Mouse (Mus musculus) embryonic facial prominence, embryonic 10.5 days (tissue): ENCODE data around the gene Gm3417. TPM values are rescaled to one million over a fixed set of nuclear protein-coding genes. Genes with fewer than 3 reads are reported as not detected.
"Not testable (repeated sequence)": the region's sequence is repeated elsewhere in the genome, so short reads cannot be mapped to it uniquely, and the experiment has no call there.

ENCODE experiments used
- DNase-seq: peaks from one replicate; pipeline ENCODE4 v3.0.0-alpha.2; 2017; ENCODE audit warnings: low spot score
- H3K27ac ChIP-seq: fragments of 300-500 bp; sonication (generic); replicated peaks from 2 replicates; pipeline ENCODE4 v1.5.1; 2016; ENCODE audit warnings: mild to moderate bottlenecking
- H3K27me3 ChIP-seq: fragments of 300-500 bp; sonication (generic); replicated peaks from 2 replicates; pipeline ENCODE4 v1.6.1; 2016; ENCODE audit warnings: low read depth, mild to moderate bottlenecking; ENCODE audit not compliant: poor library complexity, severe bottlenecking
- H3K36me3 ChIP-seq: fragments of 300-500 bp; sonication (generic); replicated peaks from 2 replicates; pipeline ENCODE4 v1.6.1; 2016; ENCODE audit warnings: mild to moderate bottlenecking, moderate library complexity
- H3K4me1 ChIP-seq: fragments of 300-500 bp; sonication (generic); 2 replicates; pipeline ENCODE4 v1.6.1; 2016
- H3K4me3 ChIP-seq: fragments of 300-500 bp; sonication (generic); 2 replicates; pipeline ENCODE4 v1.5.1; 2016; ENCODE audit warnings: mild to moderate bottlenecking, moderate library complexity
- H3K9me3 ChIP-seq: fragments of 300-500 bp; sonication (generic); 2 replicates; pipeline ENCODE4 v1.6.1; 2016; ENCODE audit warnings: mild to moderate bottlenecking
- WGBS: fragments of 180-500 bp; shearing (Covaris S2); methylation state at CpG from one replicate; pipeline ENCODE4 v1.1.7; 2016; 5-methylcytosine and 5-hydroxymethylcytosine counted together
- polyA plus RNA-seq: library from polyadenylated mRNA; unstranded; fragments of >200 nt; fragmentation: Nextera tagmentation; extraction: Ambion mirVana; gene quantifications from 2 replicates; pipeline ENCODE4 v1.2.1, GENCODE M21; 2016

Gm3417 gene
- polyA plus RNA-seq, 1 experiment from 2014 or later, result 0.55 TPM

DNA sequence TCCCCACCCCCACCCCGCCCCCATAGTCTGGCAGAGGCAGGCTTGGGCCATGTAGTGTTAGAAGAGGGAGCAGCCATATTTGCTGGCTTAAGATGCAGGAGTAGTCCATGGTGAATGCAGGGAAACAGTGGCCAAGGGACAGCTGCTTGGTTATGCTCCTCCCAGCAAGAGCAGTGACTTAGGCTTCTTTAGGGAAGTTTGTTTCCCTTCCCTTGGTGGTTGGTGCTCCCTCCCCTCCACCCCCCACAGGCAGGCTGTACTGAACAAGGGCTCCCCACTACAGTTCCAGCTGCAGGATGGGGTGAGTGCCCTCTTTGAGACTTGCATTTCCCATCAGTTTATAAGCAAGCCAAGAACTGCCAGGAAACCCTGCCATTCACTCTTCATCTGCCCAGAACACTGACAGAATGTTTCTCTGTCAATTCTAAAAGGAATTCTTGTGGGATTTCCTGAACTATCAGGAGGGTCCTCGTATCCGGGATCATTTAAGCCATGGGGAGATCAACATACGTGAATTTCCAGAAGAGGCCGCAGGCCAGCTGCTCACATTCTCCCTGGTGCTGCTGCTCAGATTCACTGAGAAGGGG is 11.6 kb upstream of the Gm3417 start:
- not testable (repeated sequence) for DNase-seq, H3K4me1 ChIP-seq, H3K4me3 ChIP-seq, H3K27me3 ChIP-seq, H3K27ac ChIP-seq, H3K9me3 ChIP-seq, H3K36me3 ChIP-seq
- 77% methylated on average over 4 of the region's 5 CpGs for WGBS

DNA sequence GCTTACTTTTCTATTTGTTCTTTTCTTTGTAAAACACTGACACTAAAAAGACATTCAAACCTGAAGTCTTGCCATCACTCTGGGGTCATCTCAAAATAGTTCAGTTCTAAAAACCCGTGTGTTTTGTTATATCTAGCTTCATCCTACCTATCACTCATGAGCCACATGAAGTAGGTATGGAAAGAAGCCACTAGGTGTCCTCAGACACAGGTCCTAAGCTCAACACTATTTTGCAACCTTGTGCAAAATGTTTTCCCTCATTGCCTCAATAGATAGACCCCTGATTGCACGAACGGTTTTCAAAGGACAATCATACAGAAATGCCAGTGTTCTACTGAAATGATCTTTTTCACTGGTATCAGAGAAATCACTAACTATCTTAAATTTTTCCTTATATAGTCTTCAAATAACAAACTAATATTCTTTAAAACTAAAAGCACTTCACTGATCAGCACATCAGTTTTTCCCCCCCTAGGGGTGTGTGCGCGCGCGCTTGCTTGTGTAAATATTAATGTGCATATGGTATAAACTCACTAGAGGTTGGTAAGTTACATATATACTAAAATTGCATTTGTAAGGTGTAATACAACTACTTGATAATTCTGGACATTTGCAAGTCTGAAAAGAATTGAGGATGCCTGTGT is 750 bp downstream of the Gm3417 start:
- H3K27me3 ChIP-seq, H3K4me1 ChIP-seq, H3K27ac ChIP-seq, H3K36me3 ChIP-seq, DNase-seq, H3K9me3 ChIP-seq: not testable (repeated sequence)
- WGBS, result 4% methylated on average over 4 of the region's 7 CpGs
- H3K4me3 ChIP-seq, result 0 out of 2 replicates have a peak overlapping the region, but pooled peaks have one; percentile 37

DNA sequence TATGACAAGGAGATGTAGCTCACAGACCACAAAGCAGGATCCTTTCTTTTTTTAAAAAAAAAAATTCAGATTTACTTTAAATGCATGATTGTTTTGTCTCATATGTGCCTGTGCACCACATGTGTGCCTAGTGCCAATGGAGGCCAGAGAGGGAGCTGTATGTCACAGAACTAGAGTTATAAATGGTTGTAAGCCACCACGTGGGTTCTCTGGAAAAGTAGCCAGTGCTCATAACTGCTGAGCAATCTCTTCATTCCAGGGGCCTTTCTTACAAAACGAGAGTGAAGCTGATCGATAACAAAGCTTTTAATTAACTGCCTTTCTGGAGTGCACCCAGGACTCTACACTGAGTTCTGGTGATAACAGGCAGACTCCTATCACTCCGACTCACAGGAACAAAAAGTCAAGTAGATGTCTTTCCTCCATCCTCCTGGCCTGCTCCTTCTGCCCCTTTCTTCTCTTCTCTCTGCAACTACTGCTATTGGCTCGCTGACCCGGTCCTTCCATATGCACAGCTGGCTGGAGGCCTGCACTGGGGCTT is 10.1 kb downstream of the Gm3417 start:
- not testable (repeated sequence) for H3K4me3 ChIP-seq, H3K27me3 ChIP-seq, DNase-seq, H3K9me3 ChIP-seq, H3K36me3 ChIP-seq, H3K4me1 ChIP-seq, H3K27ac ChIP-seq
- WGBS, result no CpG with 5 or more reads among the region's 6 CpGs

DNA sequence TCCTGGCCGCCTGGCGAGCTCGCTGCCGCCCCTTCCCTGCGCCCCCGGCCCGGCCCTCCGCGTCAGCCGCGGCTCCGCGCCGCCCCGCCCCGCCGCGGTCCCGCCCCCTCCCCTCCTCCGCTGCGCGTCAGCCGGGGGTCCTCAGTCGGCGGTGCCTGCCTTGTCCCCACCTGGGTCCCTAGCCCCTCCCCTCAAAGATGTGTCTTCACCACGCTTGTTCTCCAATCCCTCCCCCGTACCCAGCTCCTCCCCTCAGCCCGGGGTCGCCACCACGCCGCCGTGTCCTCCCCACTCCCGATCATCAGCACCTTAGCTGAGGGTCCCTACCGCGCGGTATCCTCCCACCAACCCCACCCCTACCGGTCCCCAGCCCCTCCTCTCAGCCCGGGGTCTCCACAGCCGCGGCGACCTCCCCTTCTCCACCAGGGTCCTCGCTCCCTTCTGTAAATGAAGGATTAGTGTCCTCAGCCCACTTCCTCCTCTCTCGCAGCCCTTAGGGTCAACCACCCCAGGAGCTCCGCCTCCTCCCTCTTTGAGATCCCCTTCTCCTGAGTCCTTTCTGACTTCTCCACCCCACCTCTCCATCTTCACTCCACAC is 16.9 kb downstream of the Gm3417 start:
- no CpG with 5 or more reads among the region's 44 CpGs for WGBS
- not testable (repeated sequence) for H3K9me3 ChIP-seq, H3K4me3 ChIP-seq, H3K27ac ChIP-seq, DNase-seq, H3K27me3 ChIP-seq, H3K36me3 ChIP-seq
- peaks cover 12% of the 10 kb centered on the region for H3K4me1 ChIP-seq

DNA sequence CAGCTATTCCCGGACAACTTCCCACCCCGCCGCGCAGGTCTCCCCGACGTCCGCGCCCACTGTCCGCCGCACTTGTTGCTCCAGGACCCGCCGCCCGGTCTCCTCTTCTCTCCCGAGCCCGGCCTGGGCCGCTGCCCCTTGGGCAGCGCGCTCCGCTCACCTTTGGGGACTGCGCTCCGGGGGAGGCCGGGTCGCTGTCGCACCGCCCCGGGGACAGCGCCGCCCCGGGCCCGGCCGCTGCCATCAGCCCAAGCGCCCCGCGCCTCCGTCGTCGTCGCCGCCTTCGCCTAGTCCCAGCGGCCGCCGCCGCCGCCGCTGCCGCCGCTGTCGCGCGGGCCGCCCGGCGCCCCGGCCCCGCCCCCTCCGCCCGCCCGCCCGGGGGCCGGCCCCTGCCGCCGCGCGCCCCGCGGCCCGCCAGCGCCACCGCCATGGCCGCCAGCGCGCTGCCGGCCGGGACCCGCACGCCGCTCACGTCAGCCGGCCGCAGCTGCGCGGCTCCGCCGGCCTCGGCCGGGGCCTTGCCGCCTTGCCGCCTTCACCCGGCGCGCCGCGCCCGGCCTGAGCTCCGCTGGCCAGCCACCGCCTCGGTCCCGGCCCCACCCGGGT is 17.5 kb downstream of the Gm3417 start, which contains the start of gene Phf10:
Gene Phf10 (minus strand): TSS at position 323 of the 606 bp plus-strand sequence.
- H3K9me3 ChIP-seq, result not testable (repeated sequence)
- peak within 1 kb of the TSS; percentile 87 for H3K27ac ChIP-seq

DNA sequence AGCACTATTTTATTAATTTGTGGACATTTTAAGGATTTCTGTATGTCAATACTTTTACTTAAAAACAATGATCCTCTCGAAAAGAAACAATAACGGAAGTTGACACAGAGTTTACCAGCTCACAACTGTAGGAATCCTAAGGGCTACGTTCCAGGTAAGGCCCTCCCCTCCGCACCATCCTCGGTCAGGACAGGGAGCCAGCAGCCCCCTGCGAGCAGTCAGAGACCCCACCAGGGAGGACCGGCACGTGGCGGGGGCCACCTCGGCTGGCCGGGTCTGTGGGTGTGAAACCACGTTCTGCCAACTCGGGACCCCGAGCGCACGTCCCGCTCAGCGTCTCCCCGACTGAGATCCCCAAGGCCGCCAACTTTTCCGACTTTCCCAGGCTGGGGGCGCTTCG is 18.1 kb downstream of the Gm3417 start:
- WGBS, result under 1% methylated on average over 22 of the region's 23 CpGs
- Histone ChIP-seq H3K4me1 (peaks cover 12% of the 10 kb centered on the region), H3K4me3 (peak overlapping the region; percentile 79), H3K27ac (peak overlapping the region; percentile 87), H3K36me3 (peaks cover 9% of the 10 kb centered on the region), H3K27me3 (no peaks in the 10 kb centered on the region), H3K9me3 (no peaks in the 10 kb centered on the region)
- peak; percentile 50 for DNase-seq

More for the DNA sequence above, 17.5 kb downstream of the Gm3417 start, which contains the start of gene Phf10:
- Histone ChIP-seq H3K4me3 (peak within 1 kb of the TSS; percentile 79), H3K4me1 (peaks cover 12% of the 10 kb centered on the region)
- H3K36me3 ChIP-seq, H3K27me3 ChIP-seq: not testable (repeated sequence)
- peak; percentile 59 for DNase-seq
- 7% methylated on average over 61 of the region's 100 CpGs for WGBS

DNA sequence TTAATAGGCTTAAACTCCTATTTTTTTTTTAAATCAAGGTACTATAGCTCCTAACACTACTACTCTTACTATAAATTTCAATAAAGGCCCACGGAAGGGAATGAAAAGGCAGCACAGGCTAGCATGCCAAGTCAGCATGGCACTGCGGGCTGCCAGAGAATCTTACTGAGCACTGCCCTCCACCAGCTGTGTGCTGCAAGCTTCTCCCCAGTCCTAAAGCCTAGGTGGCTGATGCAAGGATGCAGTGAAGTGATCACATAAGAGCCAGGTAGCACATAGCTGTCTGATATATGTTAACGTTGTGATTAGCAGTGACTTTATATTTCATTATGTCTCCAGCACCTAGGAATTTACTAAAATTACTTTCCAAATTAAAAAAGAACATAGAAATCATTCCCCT is 18.6 kb downstream of the Gm3417 start:
- DNase-seq, result no peak
- 30% methylated on average over 3 of the region's 3 CpGs for WGBS
- Histone ChIP-seq H3K4me1 (peaks cover 12% of the 10 kb centered on the region), H3K27ac (no peak overlapping the region), H3K9me3 (no peaks in the 10 kb centered on the region), H3K4me3 (peak overlapping the region; percentile 79), H3K27me3 (no peaks in the 10 kb centered on the region), H3K36me3 (peaks cover 9% of the 10 kb centered on the region)

DNA sequence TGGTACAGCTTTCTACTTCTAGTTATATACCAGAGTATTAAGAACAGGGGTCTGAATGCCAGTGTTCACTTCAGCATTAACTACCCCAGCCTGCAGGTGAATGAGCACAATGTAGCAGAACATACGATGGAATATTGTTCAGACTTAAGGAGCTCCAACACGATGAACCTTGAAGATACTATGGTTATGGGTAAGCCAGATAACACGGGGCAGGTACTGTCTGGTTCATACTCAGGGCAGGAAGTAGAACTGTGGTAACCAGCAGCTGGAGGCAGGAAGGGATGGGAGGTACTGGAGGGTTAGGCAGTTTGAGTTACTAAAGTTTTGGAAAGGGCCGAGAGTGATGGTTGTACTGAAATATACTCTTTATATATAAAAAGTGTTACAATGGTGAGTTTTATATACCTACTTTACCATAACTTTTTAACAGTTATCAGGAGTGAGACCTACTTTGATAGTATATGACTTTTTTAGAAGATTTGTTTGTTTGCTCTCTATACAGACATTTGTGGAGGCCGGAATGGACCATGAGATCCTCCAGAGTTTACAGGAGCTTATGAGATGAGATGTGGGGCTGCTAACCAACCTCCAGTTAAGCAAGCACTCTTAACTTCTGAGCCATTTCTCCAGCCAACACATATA is 19.8 kb downstream of the Gm3417 start:
- H3K4me3 ChIP-seq, result no peak overlapping the region
- peaks cover 12% of the 10 kb centered on the region for H3K4me1 ChIP-seq
- no peaks in the 10 kb centered on the region for H3K27me3 ChIP-seq
- no peak overlapping the region for H3K27ac ChIP-seq
- 91% methylated on average over 5 of the region's 5 CpGs for WGBS
- H3K36me3 ChIP-seq, result peaks cover 19% of the 10 kb centered on the region
- DNase-seq, result no peak
- no peaks in the 10 kb centered on the region for H3K9me3 ChIP-seq

DNA sequence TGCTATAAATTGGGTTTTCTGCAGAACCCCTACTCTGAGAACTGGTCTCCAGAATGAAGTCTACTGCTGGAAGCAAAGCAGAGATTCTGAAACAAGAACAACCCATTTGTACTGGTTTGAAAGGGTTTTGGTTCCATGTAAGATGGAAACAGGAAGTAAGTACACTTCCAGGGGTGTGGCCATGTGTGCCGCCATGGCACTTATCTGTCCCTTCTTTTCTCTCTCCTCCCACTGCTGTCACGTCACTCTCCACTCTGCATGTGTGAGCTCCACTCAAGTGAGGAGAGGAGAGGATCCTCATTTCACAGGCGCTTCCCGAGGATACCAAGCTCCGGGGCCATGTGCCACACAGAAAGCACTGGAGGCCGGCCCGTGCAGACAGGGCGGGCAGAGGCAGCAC is 25.1 kb downstream of the Gm3417 start:
- H3K27me3 ChIP-seq, result no peaks in the 10 kb centered on the region
- no peak overlapping the region for H3K4me3 ChIP-seq
- H3K36me3 ChIP-seq, result peaks cover 63% of the 10 kb centered on the region
- no peaks in the 10 kb centered on the region for H3K4me1 ChIP-seq
- DNase-seq, result no peak
- 91% methylated on average over 8 of the region's 8 CpGs for WGBS
- no peak overlapping the region for H3K27ac ChIP-seq
- H3K9me3 ChIP-seq, result no peaks in the 10 kb centered on the region

DNA sequence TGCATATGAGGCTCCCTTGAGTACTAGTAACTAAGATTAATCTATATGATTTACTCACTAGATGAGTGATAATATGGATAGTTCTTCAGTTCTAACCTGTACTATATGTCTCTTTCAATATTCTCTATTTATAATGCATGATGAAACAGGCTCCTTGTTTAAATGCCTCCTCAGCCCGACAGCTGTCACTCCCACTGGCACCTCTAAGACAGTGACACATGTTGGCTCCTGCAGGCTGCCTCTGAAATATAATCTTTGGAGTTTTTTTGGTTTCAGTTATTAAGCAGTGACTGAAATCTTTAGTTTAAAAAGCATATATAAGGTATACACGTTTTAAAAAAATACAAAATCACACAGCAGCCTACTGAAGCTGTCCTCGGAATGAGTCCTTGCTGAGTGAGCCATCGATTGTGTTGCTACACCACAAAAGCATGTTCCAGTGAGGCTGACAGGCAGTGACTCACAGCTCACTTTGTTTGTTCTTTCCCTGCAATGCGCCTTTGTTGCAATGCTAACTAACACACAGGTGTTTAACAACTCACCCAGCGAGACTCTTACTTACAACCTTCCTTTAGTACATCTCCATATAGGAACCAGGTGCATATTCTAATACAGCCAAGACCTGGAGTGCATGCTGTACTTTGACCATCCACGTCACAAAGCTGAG is 29.3 kb downstream of the Gm3417 start:
- Histone ChIP-seq H3K27me3 (no peaks in the 10 kb centered on the region), H3K9me3 (no peaks in the 10 kb centered on the region), H3K4me3 (no peak overlapping the region), H3K4me1 (peaks cover 4% of the 10 kb centered on the region), H3K27ac (no peak overlapping the region), H3K36me3 (peaks cover 89% of the 10 kb centered on the region)
- WGBS, result 89% methylated on average over 7 of the region's 7 CpGs
- DNase-seq, result no peak

DNA sequence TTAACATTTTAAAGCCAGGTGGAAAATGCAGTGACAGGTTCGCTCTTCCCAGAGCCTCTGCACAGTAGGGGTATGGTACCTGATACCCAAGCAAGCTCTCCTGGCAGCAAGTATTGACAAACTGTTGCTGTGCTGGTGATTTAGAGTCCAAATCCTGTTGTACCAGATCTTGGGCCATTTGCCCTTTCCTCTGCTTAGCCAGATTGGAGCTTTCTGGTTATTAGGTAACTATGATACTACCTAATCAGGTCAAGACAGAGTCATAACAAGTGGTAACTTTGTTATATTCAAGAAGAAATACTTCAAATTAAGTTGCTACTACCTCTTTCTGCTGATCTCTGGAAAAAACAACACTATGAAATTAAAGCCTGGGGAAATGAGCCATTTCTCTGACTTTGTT is 34.0 kb downstream of the Gm3417 start:
- Histone ChIP-seq H3K4me3 (peak overlapping the region; percentile 93), H3K27me3 (no peaks in the 10 kb centered on the region), H3K4me1 (peaks cover 21% of the 10 kb centered on the region), H3K36me3 (peaks cover 47% of the 10 kb centered on the region), H3K27ac (no peak overlapping the region), H3K9me3 (no peaks in the 10 kb centered on the region)
- 91% methylated on average over 1 of the region's 1 CpGs for WGBS
- DNase-seq, result no peak

DNA sequence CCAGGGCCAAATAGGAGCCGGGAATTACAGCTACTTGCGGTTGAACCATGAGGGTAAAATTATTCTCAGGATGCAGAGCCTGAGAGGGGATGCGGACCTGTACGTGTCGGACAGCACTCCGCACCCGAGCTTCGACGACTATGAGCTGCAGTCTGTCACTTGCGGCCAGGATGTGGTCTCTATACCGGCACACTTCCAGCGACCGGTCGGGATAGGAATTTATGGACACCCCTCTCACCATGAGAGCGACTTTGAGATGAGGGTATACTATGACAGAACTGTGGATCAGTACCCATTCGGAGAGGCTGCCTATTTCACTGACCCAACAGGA is 34.9 kb downstream of the Gm3417 start:
- Histone ChIP-seq H3K36me3 (peaks cover 39% of the 10 kb centered on the region), H3K4me1 (peaks cover 21% of the 10 kb centered on the region), H3K27ac (peak overlapping the region; percentile 80), H3K4me3 (peak overlapping the region; percentile 93), H3K27me3 (no peaks in the 10 kb centered on the region), H3K9me3 (no peaks in the 10 kb centered on the region)
- 24% methylated on average over 16 of the region's 16 CpGs for WGBS
- no peak for DNase-seq
